Mouse (Mus musculus) adrenal gland, adult (tissue): Measurements from ENCODE around the gene Slc22a1.
A peak's percentile ranks its signal among the peaks of the same experiment; 100 is the strongest.

Experiments used
- DNase-seq, 2 experiments: peaks; one replicate each; pipeline ENCODE4 v3.0.0; 2022 to 2023; ENCODE audit warnings: low spot score in 1 of 2; ENCODE audit not compliant: inconsistent age in 2 of 2

Gene Slc22a1

GRCm38 (mm10) chr17:12639585-12639984, 36.0 kb downstream of the Slc22a1 start:
- no peak for DNase-seq

DNA sequence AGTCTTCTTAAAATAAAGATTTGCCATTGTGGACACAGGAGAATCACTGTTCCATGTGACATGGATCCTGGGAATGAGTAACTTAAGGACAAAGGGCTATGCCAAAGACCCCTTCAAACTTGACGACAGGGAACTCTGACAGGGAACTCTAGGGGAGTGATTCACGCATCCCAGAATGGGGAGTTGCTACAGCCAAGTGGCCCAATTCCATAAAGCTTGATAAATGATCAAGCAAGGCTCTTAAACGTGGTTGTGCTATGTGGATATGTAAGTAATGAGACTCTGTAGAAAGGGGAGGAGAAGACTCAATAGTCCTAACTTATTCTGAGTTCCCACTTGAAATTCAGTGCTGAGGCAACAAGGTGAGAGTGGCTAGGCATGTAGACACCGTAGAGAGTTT, 40.8 kb downstream of the Slc22a1 start:
- DNase-seq: no peak

DNA sequence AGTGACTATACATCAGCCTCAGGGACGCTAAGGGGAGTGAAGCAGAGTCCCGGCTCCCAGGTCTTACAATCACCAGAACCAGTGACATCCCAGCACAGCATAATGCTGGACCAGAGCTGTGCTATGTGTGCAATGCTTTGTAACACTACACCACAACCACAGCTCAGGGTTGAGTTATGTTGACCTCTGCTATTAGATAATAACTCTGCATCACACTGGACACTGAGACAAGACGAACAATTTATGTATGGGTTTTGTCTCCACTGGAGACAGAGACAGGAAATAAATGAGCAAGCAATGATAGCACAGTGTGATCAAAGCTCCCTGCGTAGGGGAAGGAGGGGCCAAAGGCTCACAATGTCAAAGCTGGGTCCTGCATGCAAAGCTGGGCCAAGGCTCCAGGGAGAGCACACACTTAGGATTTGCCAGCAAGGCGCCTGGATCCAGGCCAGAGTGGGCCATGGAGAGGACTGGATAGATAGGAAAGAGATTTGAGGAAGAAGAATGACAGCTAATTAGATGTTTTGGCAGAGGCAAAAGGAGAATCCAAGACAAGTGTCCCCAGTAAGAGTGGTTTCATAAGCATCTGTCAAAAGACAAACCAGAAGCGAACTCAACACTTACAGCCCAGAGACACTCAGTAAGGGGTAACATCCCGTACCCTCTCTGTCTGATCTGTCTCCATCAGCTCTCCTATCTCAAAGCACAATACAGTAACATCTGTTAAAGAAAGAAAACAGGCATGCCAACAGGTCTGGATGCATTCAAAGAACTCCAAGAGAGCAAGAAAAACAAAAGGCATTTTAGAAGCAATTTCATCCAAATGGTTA, 43.6 kb downstream of the Slc22a1 start:
- peak; percentile 64 to 80 for DNase-seq

- no peak for DNase-seq
Observed at GRCm38 (mm10) chr17:12630976-12631730, 44.5 kb downstream of the Slc22a1 start.

GRCm38 (mm10) chr17:12627983-12628382, 47.6 kb downstream of the Slc22a1 start:
- DNase-seq: no peak

GRCm38 (mm10) chr17:12619641-12620040, 56.0 kb downstream of the Slc22a1 start:
- DNase-seq: no peak

- no peak for DNase-seq
Observed at GRCm38 (mm10) chr17:12615429-12615828, 60.2 kb downstream of the Slc22a1 start.

GRCm38 (mm10) chr17:12614511-12615385, 60.9 kb downstream of the Slc22a1 start:
- no peak for DNase-seq

GRCm38 (mm10) chr17:12607202-12607601, 68.4 kb downstream of the Slc22a1 start:
- no peak for DNase-seq

DNA sequence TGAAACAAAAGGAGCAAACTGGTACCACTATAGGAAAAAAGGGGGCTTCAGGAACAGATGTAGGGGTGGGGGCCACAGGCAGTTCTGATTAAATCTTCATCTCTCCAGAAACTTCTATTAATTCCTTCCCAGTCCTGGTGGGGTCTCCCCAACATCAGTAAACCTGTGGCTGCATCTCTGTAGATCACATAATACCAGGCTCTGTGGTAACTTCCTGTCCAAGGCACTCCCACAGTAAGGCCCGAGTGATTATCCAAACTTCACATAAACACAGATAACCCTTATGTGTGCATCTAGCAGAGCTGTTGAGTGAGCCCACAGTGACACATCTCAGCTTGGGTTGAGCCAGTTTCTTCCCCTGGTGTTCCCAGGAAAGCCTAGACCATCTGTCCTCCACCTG, 69.0 kb downstream of the Slc22a1 start:
- no peak for DNase-seq
